Mouse (Mus musculus) hindbrain, embryonic 16.5 days (tissue): ENCODE measurements around the gene Aldoart2. TPM values are rescaled to one million over a fixed set of nuclear protein-coding genes. Genes with fewer than 3 reads are reported as not detected.

Experiments used
- ATAC-seq: fragments of 200-750 bp; cut with Nextera tagmentation; 2 replicates; pipeline ENCODE4 v1.8.0; 2017; ENCODE audit warnings: moderate TSS enrichment, moderate library complexity
- H3K27ac ChIP-seq: fragments of 300-500 bp; sonication (generic); 2 replicates; pipeline ENCODE4 v1.5.1; 2014; ENCODE audit warnings: low read depth, mild to moderate bottlenecking, control low read depth, low read length, moderate library complexity
- H3K27me3 ChIP-seq: fragments of 300-500 bp; sonication (generic); replicated peaks from 2 replicates; pipeline ENCODE4 v1.6.1; 2014; ENCODE audit warnings: low read length; ENCODE audit not compliant: control insufficient read depth, insufficient read depth
- H3K36me3 ChIP-seq: fragments of 300-500 bp; sonication (generic); 2 replicates; pipeline ENCODE4 v1.6.1; 2014; ENCODE audit warnings: mild to moderate bottlenecking, low read length, moderate library complexity, mixed read lengths; ENCODE audit not compliant: control insufficient read depth, insufficient read depth
- H3K4me1 ChIP-seq: fragments of 300-500 bp; sonication (generic); 2 replicates; pipeline ENCODE4 v1.6.1; 2014; ENCODE audit warnings: low read depth, low read length; ENCODE audit not compliant: control insufficient read depth, insufficient read depth
- H3K4me2 ChIP-seq: fragments of 300-500 bp; sonication (generic); 2 replicates; pipeline ENCODE4 v1.6.1; 2014; ENCODE audit warnings: mild to moderate bottlenecking, low read length, control low read depth, moderate library complexity
- H3K4me3 ChIP-seq: fragments of 300-500 bp; sonication (generic); 2 replicates; pipeline ENCODE4 v1.5.1; 2014; ENCODE audit warnings: mild to moderate bottlenecking, low read length, control low read depth, moderate library complexity
- H3K9ac ChIP-seq: fragments of 300-500 bp; sonication (generic); 2 replicates; pipeline ENCODE4 v1.6.1; 2014; ENCODE audit warnings: low read depth, mild to moderate bottlenecking, control low read depth, low read length, moderate library complexity
- H3K9me3 ChIP-seq: fragments of 300-500 bp; sonication (generic); 2 replicates; pipeline ENCODE4 v1.6.1; 2014; ENCODE audit warnings: mild to moderate bottlenecking, low read length, moderate library complexity; ENCODE audit not compliant: control insufficient read depth
- WGBS: fragments of 180-500 bp; shearing (Covaris S2); extraction: QIAGEN DNeasy Blood & Tissue Kit; methylation state at CpG from one replicate; pipeline ENCODE4 v1.1.7; 2014; 5-methylcytosine and 5-hydroxymethylcytosine counted together
- polyA plus RNA-seq: library from polyadenylated mRNA; unstranded; fragments of >200 nt; fragmentation: Nextera tagmentation; extraction: Ambion mirVana; gene quantifications from 2 replicates; pipeline ENCODE4 v1.2.1, GENCODE M21; 2015

Gene Aldoart2
- polyA plus RNA-seq, 1 experiment from 2014 or later = not detected

DNA sequence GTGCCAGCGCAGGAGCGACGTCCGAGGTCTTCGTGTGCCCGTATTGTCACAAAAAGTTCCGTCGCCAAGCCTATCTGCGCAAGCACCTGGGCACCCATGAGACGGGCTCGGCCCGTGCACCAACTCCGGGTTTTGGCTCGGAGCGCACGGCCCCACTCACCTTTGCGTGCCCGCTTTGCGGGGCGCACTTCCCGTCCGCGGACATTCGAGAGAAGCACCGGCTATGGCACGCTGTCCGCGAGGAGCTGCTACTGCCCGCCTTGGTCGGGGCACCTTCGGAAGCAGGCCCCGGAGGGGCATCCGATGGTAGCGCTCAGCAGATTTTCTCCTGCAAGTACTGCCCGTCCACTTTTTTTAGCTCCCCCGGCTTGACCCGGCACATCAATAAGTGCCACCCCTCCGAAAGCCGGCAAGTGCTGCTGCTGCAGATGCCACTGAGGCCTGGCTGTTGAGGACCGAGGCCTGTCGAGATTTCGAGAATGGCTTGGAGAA, 35.5 kb downstream of the Aldoart2 start:
- Histone ChIP-seq H3K36me3 (no peaks in the 10 kb centered on the region), H3K9me3 (no peaks in the 10 kb centered on the region), H3K9ac (no peak overlapping the region), H3K27me3 (peaks cover 41% of the 10 kb centered on the region), H3K4me2 (peak overlapping the region; percentile 71), H3K4me1 (peaks cover 23% of the 10 kb centered on the region), H3K4me3 (peak overlapping the region; percentile 50), H3K27ac (no peak overlapping the region)
- no peak; the same call in 1 of the 2 replicates for ATAC-seq
- WGBS = 8% methylated on average over 41 of the region's 42 CpGs

- Histone ChIP-seq H3K36me3 (no peaks in the 10 kb centered on the region), H3K4me3 (no peak overlapping the region), H3K4me1 (peaks cover 13% of the 10 kb centered on the region), H3K9ac (no peak overlapping the region), H3K27me3 (peaks cover 20% of the 10 kb centered on the region), H3K27ac (no peak overlapping the region), H3K4me2 (no peak overlapping the region), H3K9me3 (no peaks in the 10 kb centered on the region)
- WGBS = 80% methylated on average over 3 of the region's 3 CpGs
- ATAC-seq = no peak
Measured at GRCm38 (mm10) chr12:55604411-55604810, 39.4 kb downstream of the Aldoart2 start.

DNA sequence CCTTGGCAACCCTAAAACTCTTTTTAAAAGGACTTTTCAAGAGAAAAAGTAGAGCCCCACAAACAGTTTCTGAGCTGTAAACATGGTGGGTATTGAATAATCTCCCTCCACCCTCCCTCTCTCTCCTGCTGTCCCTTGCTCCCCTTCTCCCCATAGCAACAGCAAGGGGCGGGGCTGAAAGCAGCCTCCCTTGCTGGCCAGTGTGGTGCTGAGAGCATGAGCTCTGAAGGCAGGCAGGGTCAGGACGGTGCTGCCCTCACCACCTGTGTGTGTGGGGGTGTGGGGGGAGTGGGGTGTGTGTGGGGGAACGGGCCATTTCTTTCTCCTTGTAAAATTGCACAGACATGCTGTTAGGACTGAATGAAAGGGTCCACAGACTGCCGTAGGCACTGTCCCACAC, 42.9 kb downstream of the Aldoart2 start:
- 25% methylated on average over 4 of the region's 4 CpGs for WGBS
- Histone ChIP-seq H3K27me3 (no peaks in the 10 kb centered on the region), H3K27ac (no peak overlapping the region), H3K9me3 (no peaks in the 10 kb centered on the region), H3K36me3 (no peaks in the 10 kb centered on the region), H3K9ac (no peak overlapping the region), H3K4me3 (no peak overlapping the region), H3K4me2 (no peak overlapping the region), H3K4me1 (no peaks in the 10 kb centered on the region)
- peak; percentile 68; the same call in 1 of the 2 replicates for ATAC-seq

- Histone ChIP-seq H3K4me1 (no peaks in the 10 kb centered on the region), H3K4me3 (no peak overlapping the region), H3K36me3 (no peaks in the 10 kb centered on the region), H3K27me3 (no peaks in the 10 kb centered on the region), H3K9ac (no peak overlapping the region), H3K4me2 (no peak overlapping the region), H3K9me3 (no peaks in the 10 kb centered on the region), H3K27ac (no peak overlapping the region)
- 79% methylated on average over 2 of the region's 2 CpGs for WGBS
- ATAC-seq = no peak
Measured at GRCm38 (mm10) chr12:55610812-55611211, 45.8 kb downstream of the Aldoart2 start.

Other genes with a start within 250 kb of the Aldoart2 start
- gene Psma6, start 181.0 kb upstream of the Aldoart2 start, polyA plus RNA-seq = 383 and 402 TPM in 2 replicates
- gene Nfkbia, start 72.6 kb upstream of the Aldoart2 start, polyA plus RNA-seq = 62.3 and 64.3 TPM in 2 replicates
- 1.4 and 1.9 TPM in 2 replicates for gene Insm2, start 34.2 kb downstream of the Aldoart2 start, polyA plus RNA-seq